Mouse (Mus musculus) ES-E14 (cell line): ENCODE results near the gene Hormad2.

Source experiments
- CHD2 ChIP-seq: IDR thresholded peaks from 2 replicates; pipeline ENCODE4 v1.6.1; 2014; ENCODE audit warnings: mild to moderate bottlenecking, low read depth, low read length, inconsistent platforms
- HCFC1 ChIP-seq: IDR thresholded peaks from 2 replicates; pipeline ENCODE4 v1.6.1; 2012; ENCODE audit warnings: low read length, inconsistent platforms, borderline replicate concordance; ENCODE audit not compliant: insufficient read depth
- MAFK ChIP-seq: IDR thresholded peaks from 2 replicates; pipeline ENCODE4 v1.6.1; 2014; ENCODE audit warnings: mild to moderate bottlenecking, low read depth, low read length, inconsistent platforms; ENCODE audit not compliant: insufficient read depth
- ZC3H11A ChIP-seq: IDR thresholded peaks from 2 replicates; pipeline ENCODE4 v1.6.1; 2012; ENCODE audit warnings: low read depth, mild to moderate bottlenecking, inconsistent platforms, low read length, borderline replicate concordance
- ZNF384 ChIP-seq: IDR thresholded peaks from 2 replicates; pipeline ENCODE4 v1.6.1; 2012; ENCODE audit warnings: low read depth, low read length, inconsistent platforms

GRCm38 (mm10) chr11:4423818-4424217, 17.1 kb downstream of the Hormad2 start:
- no peak for TF ChIP-seq ZNF384
- TF ChIP-seq ZC3H11A = no peak
- TF ChIP-seq MAFK = no peak
- no peak for TF ChIP-seq HCFC1
- TF ChIP-seq CHD2 = no peak
